Mouse (Mus musculus) granulocyte monocyte progenitor cell, adult 5-6 weeks (primary cell): ENCODE results near the gene Tent5c. TPM values are rescaled to one million over a fixed set of nuclear protein-coding genes. Genes with fewer than 3 reads are reported as not detected.

ENCODE experiments used
- ATAC-seq: replicated peaks from 2 replicates; pipeline ENCODE4 v1.8.0; 2016; ENCODE audit warnings: mild to moderate bottlenecking, moderate TSS enrichment, inconsistent platforms; ENCODE audit not compliant: poor library complexity, severe bottlenecking
- total RNA-seq, 2 experiments: library from RNA; stranded (forward) in 1 of 2; stranded (reverse) in 1 of 2; fragments of 200-712, 200-1000 nt in 1 of 2; fragments of >200 nt in 1 of 2; fragmentation: Nextera tagmentation in 1 of 2; gene quantifications; 2 replicates each; pipeline ENCODE4 v1.2.3; 2014 to 2017

Gene Tent5c
- total RNA-seq (2014; fragmentation: Nextera tagmentation) (0.34 TPM in 1 of 2 replicates, not detected in the other), total RNA-seq (2017) (0.36 and 0.47 TPM in 2 replicates)

DNA sequence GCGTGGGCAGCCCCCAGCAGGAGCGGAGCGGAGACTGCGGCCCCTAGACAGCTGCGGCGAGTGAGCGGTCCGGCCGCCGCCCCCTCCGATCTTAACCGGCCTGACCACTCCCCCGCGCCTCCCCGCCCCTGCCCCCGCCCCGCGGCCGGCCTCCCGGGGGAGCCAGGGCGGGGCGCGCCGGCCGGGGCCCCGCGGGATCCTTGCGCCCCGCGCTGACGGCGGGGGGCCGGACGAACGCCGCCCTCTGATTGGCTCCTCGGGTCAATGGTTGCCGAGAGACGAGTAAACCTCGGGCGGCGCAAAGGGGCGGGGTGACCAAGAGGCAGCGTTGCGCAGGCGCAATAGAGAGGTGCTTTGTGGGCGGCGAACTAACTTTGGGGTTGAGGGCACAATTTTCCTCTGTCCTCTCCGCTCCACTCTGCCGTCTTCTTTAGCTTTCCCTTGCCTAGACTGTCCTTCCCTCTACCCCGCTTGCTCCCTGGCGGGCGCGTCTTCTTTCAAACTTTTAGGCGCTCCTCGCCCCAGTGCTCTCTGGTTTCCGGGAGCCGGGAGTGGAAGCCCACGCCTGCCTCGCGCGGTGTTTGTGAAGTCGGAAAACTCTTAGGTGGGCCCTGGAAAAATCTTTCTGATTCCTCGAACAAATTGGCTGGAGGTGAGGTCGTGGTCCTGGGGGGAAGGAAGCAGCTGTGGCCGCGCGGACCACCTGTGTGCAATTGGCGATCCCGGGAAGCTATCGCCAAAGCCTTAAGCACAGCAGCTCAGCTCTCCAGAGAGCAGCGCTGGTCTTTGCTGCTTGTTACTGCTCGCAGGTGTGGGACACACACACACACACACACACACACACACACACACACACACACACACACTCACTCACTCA, at the start of gene Tent5c:
Gene Tent5c, minus strand, starts transcription at position 192 of the 877 bp plus-strand sequence.
- peak; percentile 82 for ATAC-seq

- ATAC-seq, result no peak
Measured at GRCm38 (mm10) chr3:100536686-100537085, 47.6 kb upstream of the Tent5c start.

DNA sequence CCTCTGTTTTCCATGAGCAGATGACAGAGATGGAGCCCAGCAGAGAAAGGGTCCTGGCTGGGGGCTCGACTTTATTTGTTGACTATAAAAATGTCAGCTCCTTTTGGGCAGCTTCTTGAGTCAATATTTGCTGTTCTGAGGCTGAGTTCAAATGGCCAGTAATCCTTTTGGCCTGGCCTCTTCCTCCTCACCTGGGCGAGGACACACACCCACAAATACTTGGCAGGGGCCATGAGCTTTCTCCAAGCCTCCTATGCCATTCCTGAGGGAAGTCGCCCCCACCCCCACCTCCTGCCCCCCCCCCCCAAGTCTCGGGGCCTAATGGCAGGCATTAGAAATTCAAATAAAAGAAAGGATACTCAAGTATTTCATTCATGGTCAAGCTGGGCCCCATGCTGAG, 46.8 kb upstream of the Tent5c start:
- ATAC-seq, result no peak

- no peak for ATAC-seq
Measured at GRCm38 (mm10) chr3:100535298-100535697, 46.2 kb upstream of the Tent5c start.

- ATAC-seq, result peak; percentile 57
Measured at GRCm38 (mm10) chr3:100534394-100534793, 45.3 kb upstream of the Tent5c start.

DNA sequence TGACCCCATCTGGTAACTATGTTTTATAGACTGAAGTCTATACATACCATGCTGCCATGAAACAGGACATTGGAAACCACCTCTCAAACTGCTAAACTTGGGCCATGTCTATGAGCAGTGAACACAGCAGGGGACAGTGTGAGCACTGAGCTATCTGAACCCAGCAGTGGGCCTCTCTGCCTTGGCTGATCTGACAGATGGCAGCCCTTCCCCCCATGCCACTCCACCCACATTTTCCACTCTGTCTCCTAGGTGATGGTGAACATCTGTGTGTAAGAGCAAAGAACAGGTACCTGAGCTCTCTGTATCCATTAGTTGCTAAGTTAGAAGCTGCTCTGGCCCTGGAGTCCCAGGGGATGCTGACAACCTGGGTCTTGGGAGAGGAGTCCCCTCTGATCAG, 44.3 kb upstream of the Tent5c start:
- no peak for ATAC-seq

- ATAC-seq, result no peak
Measured at GRCm38 (mm10) chr3:100530919-100531318, 41.8 kb upstream of the Tent5c start.

GRCm38 (mm10) chr3:100530244-100530788, 41.2 kb upstream of the Tent5c start:
- peak; percentile 57 for ATAC-seq

DNA sequence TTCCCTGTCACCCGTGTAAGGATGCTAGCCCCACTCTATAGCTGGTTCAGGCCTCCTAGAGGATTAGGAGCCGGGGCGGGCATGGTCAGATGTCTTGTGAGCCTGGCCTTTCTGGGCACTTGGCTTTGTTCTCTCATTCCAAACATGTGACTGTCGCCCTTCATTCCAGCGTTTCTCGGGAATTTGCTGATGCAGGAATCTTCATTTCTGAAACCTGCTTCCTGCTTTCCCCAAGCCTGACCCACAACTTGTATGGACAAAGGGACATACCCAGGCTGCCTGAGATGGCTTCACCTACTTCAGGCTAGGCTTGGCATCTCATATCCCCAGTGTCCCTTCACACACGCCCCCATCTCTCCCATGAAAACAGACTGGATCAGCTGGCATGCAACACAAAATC, 33.5 kb upstream of the Tent5c start:
- no peak for ATAC-seq

DNA sequence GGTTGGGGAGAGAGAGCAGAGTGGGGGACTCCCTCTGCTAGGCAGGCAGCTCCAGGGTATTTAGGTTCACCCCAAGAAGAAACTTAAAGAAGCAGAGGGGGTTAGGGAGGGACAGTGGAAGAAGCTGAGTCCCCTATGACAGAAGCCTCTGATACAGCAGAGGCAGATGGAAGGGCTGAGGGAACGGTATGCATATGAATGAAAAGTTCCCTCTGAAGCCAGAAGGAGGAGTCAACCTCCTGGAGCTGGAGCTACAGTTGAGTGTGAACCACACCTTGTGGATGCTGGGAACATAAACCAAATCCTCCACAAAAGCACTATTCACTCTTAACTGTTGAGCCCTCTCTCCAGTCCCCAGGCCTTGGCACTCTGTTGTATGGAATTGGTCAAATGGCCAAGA, 32.5 kb upstream of the Tent5c start:
- no peak for ATAC-seq

- peak; percentile 58 for ATAC-seq
Measured at GRCm38 (mm10) chr3:100515754-100516141, 26.6 kb upstream of the Tent5c start.

DNA sequence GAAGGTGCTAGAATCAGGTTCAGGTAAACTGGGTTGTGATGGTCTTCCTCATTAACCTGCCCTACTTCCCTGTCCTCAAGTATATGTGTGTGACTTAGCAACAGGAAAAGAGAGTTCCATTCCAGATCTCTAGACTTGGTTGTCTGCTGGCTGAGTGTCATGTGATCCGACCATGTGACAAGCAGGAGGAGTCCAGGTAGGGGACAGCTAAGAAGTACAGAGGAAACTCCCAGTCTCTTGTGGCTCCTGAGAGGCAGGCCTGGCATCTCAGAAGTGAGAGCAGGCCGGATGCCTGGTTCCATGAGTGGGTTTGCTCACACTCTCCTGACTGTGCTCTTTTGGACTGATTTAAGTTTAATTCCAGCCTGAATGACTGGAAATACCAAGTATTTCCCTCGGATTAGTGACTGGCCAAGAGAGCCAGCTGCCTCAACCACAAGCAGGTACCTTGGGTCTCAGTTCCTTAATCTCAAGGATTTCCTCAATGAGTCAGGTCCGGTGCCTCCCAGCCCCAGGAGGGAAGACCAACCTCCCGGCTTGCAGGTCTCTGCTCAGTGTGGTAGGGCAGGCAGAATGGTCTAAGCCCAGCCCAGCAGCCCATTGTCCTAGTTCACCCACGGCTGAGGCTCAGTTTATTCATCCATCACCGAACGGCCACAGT, 26.1 kb upstream of the Tent5c start:
- peak; percentile 86 for ATAC-seq

DNA sequence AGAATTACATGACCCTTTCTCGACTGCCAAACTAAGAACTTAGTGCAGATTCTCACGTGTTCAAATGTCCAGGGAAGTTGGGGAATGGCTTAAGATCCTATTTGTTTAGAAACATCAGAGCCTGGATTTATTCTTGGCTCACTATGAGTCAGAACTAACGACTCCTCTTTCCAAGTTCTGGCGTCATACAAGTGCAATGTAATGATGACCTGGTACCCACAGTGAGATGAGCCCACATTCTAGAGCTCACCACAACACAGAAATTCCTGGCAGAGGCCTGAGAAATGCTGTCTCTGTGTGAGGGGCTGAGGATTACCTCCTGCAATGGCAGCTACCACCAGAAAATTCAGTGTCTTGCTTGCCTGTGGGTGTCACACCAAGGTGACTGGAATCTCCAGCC, 18.1 kb upstream of the Tent5c start:
- ATAC-seq, result no peak

GRCm38 (mm10) chr3:100506715-100507114, 17.6 kb upstream of the Tent5c start:
- no peak for ATAC-seq

DNA sequence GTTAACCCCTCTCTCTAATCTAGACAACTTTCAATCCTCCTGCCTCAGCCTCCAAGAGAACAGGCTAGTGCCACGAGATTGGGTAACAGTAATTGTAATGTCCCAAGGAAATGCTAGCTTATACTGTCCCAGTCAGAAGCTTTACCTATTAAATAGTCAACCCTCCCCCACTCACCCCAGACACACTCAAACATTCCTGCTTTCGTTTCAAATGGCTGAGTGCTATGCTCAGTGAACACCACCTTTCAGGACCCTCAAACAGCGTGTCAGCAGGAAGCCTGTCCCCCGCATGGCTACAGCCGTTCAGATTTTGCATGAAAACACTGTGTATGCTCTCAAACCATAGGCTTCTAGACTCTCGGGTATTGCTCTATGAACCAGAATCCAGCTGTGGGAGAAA, 14.8 kb upstream of the Tent5c start:
- ATAC-seq, result no peak

DNA sequence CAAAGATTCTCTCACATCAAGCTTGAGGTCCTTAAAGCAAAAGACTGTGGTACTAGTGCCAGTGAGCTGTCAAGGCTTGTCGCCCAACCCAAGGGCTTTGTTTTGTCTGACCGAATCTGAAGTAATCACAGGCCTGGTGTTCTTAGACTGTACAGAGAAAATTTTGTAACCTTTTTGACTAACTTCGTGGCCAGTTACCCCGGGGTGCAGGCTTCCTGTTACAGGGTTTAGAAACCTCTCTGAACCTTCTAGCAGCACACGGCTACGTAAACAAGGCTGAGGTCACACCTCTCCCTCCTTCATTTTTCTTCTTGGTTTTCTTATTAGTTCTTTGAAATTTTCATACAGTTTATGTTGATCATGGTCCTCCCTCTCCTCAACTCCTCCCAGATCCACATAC, 13.4 kb upstream of the Tent5c start:
- ATAC-seq, result peak; percentile 65

- ATAC-seq, result peak; percentile 54
Measured at GRCm38 (mm10) chr3:100501899-100502298, 12.8 kb upstream of the Tent5c start.

DNA sequence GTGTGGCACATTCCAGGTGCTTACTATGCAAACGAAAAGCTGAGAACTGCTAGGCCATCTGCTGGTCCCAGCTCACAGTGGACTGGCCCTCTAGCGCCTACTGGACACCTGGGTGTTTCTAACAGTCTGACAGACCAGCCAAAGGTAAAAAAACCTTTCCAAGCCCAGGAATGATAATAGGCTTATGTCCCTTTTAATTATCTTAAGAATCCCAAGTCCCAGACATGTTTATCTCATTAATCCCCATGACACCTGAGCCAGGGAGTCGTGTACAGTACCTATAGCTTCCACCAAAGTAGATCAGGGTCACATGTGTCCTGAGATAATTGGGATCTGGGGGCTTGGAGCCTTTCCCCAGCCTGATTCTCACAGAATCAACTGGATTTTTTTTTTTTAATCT, 7.0 kb upstream of the Tent5c start:
- ATAC-seq, result no peak

- ATAC-seq, result peak; percentile 28
Measured at GRCm38 (mm10) chr3:100495456-100495855, 6.3 kb upstream of the Tent5c start.

DNA sequence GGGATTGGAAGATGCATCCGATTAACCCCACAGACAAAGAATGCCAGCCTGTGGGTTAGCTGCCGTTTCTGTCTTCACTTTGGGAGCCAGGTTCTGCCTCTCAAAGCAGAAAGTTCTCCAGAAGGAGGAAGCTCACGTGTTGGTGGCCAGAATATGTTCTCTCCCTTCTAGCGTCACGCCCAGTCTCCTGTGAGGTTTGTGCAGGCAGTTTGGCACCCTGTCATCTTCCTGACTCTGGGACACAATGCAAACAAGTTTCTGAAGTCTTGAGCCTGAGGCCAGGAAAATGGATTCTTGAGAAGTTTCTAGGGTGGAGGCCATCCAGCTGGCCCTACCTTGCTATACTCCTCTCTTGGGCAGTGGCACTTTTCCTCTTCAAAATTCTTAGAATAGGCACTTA, 5.8 kb upstream of the Tent5c start:
- no peak for ATAC-seq

DNA sequence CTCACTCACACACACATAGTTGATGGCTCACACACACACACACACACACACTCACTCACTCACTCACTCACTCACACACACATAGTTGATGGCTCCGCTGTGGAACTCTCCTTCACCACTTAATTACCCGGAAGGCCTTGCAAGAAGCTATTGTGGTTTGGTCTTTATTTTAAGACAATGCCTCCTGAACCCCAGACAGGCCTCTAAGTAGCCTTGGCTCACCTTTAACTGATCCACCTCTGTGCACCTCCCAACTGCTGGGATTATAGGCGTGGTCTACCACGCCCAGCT, 831 bp upstream of the Tent5c start:
- no peak for ATAC-seq
